Mouse (Mus musculus) naive thymus-derived CD4-positive, alpha-beta T cell, adult 2 months (primary cell): Measurements from ENCODE around the gene Nr1d1.

Experiments used
- DNase-seq: peaks from one replicate; pipeline ENCODE4 v3.0.0-alpha.2; 2011; ENCODE audit warnings: low read depth

Nr1d1 gene

GRCm38 (mm10) chr11:98736176-98736575 is 39.0 kb downstream of the Nr1d1 start:
- DNase-seq, result no peak

DNA sequence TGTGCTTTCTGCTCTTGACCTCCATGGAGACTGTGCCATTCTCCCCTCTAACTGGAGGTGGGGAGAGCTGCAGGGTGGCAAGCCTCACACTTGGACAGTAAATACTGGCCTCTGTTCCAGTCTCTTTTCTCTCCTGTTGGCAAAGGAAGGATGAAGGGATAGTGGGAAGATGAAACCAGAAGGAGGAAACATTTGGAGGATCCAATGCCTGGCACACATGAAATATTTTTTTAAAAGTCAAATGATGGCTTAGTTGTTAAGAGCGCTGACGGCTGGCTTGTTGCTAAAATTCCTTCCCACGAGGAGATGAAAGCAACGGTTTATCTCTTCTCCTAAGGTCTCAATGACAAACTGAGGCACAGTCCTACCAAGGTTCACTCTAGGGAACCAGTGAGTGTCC is 40.0 kb downstream of the Nr1d1 start:
- no peak for DNase-seq

GRCm38 (mm10) chr11:98734020-98734419 is 41.1 kb downstream of the Nr1d1 start:
- DNase-seq, result no peak

- no peak for DNase-seq
Measured at GRCm38 (mm10) chr11:98731134-98731533, 44.0 kb downstream of the Nr1d1 start.

DNA sequence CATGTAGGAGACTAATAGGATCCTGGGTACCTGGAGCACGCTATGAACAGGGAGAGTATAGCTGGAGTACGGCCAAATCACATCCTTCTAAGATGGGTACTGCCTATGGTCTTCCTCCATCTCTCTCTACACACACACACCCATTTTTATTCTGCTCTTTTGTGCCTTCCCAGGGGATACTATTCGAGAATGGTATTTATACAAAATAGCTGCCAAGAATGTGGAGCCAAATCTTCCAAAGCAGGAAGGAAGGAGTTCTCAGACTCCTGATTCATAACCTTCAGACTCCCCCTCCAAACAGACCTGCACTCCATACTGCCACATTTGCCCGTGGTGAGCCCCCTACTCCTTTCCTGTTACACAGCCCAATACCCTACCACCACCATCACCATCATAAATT is 44.4 kb downstream of the Nr1d1 start:
- DNase-seq, result no peak

GRCm38 (mm10) chr11:98729119-98729588 is 46.0 kb downstream of the Nr1d1 start, which contains the start of gene Med24:
Gene Med24, minus strand, starts transcription at chr11:98729435.
- DNase-seq, result peak; percentile 94

- no peak for DNase-seq
Measured at GRCm38 (mm10) chr11:98725926-98726506, 49.1 kb downstream of the Nr1d1 start.

DNA sequence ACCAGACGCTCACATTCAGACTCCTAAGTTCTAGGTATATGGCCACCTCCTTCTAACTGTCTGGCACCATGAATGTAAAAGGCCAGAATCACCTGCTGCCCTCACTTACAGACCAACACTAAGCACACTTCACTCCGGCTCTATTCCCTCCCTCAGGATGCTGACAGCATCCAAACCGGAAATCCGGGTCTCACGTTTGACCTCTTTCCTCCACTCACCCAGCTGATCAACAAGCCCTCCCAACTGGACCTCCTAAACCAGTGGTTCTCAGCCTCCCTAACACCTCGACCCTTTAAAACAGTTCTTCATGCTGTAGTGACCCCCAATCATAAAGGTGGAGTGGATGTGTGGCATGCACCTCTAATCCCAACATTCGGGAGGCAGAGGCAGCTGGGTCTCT is 52.0 kb downstream of the Nr1d1 start:
- no peak for DNase-seq

DNA sequence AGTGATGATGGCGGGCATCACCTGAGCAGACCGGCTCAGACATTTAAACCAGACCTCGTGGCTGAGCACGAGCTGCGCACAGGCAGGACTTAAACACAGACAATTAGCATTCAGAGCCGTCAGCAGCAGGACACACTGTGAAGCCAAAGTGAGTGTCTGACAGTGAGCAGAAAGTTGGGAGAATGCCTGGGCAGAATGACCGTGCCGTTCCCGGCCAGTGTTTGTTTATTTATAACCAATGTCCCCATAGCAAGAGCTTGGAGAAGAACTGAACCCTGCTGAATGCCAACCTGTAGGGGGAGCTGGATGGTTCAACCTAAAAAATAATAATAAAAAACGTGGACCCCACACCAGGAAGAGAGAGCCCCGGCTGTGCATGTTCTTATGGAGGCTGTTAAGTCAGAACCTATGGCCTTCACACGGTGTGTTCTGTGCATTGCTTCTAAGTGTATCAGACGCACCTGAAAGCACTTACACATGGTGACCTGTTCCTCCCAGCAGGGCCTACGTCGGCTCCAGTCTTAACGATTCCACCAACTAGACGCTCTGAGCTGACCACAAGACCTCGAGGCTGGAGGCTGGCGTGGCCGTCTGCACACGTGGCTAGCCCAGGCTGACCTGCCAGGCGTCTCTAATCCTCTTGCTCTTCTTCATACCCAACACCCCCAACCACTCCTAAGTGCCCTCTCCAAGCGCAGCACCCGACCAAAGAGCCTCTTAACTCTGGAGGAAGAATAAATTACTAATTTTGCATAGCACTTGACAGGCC is 53.5 kb downstream of the Nr1d1 start:
- DNase-seq, result no peak

DNA sequence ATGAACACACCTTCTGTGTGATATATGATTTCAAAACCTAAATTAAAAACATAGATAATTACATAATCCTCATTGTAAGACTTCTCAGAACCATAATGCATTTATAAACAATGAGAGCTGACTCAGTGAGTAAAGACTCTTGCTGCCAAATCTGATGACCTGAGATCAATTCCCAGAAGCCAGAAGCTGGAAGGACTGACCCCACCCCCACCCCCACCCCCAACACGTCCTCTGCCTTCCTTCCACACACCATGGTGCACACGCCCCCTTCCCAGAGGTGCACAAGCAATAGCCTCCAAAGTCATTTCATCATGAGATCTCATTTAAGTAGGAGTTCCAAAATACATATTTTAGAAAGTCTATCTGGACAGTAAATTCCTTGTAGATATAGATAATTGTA is 54.4 kb downstream of the Nr1d1 start:
- no peak for DNase-seq
